Mouse (Mus musculus): ENCODE data around the gene Apeh. TPM values are rescaled to one million over a fixed set of nuclear protein-coding genes. Genes with fewer than 3 reads are reported as not detected.

Apeh gene
- polyA plus RNA-seq, 1 experiment: 41.1 TPM

- Histone ChIP-seq H3K4me3 (ENCODE audit: insufficient read depth, low read depth, low read length) (no peak overlapping the region), H3K27ac (replicated peaks; ENCODE audit: low read depth, low read length) (no peak overlapping the region), H3K4me1 (ENCODE audit: control insufficient read depth, insufficient read depth, insufficient read length, low read length) (peaks cover 13% of the 10 kb centered on the region)
These were observed 39.9 kb downstream of the Apeh start for GRCm38 (mm10) chr9:108054331-108055040.

- no peak overlapping the region for H3K4me3 ChIP-seq (ENCODE audit: insufficient read depth, low read depth, low read length)
- H3K4me1 ChIP-seq (ENCODE audit: control insufficient read depth, insufficient read depth, insufficient read length, low read length): peaks cover 13% of the 10 kb centered on the region
- H3K27ac ChIP-seq (replicated peaks; ENCODE audit: low read depth, low read length): no peak overlapping the region
These were observed 40.7 kb downstream of the Apeh start for GRCm38 (mm10) chr9:108053665-108054225.

- Histone ChIP-seq H3K4me1 (ENCODE audit: control insufficient read depth, insufficient read depth, insufficient read length, low read length) (peaks cover 13% of the 10 kb centered on the region), H3K4me3 (ENCODE audit: insufficient read depth, low read depth, low read length) (peak within 1 kb of the TSS; percentile 29; the same call in 1 of the 2 replicates), H3K27ac (replicated peaks; ENCODE audit: low read depth, low read length) (no peak within 1 kb of the TSS)
These were observed 41.3 kb downstream of the Apeh start, which contains the start of gene Amigo3 for GRCm38 (mm10) chr9:108052885-108053664. Amigo3 (plus strand) TSS chr9:108053159.

GRCm38 (mm10) chr9:108052411-108052810 lies 42.0 kb downstream of the Apeh start:
- H3K4me3 ChIP-seq (ENCODE audit: insufficient read depth, low read depth, low read length): no peak overlapping the region
- peaks cover 9% of the 10 kb centered on the region for H3K4me1 ChIP-seq (ENCODE audit: control insufficient read depth, insufficient read depth, insufficient read length, low read length)
- no peak overlapping the region for H3K27ac ChIP-seq (replicated peaks; ENCODE audit: low read depth, low read length)

GRCm38 (mm10) chr9:108051931-108052220 lies 42.5 kb downstream of the Apeh start:
- Histone ChIP-seq H3K4me3 (ENCODE audit: insufficient read depth, low read depth, low read length) (no peak overlapping the region), H3K27ac (replicated peaks; ENCODE audit: low read depth, low read length) (no peak overlapping the region), H3K4me1 (ENCODE audit: control insufficient read depth, insufficient read depth, insufficient read length, low read length) (peaks cover 7% of the 10 kb centered on the region)

GRCm38 (mm10) chr9:108051184-108051930 lies 43.0 kb downstream of the Apeh start:
- Histone ChIP-seq H3K4me3 (ENCODE audit: insufficient read depth, low read depth, low read length) (no peak overlapping the region), H3K27ac (replicated peaks; ENCODE audit: low read depth, low read length) (no peak overlapping the region), H3K4me1 (ENCODE audit: control insufficient read depth, insufficient read depth, insufficient read length, low read length) (peaks cover 3% of the 10 kb centered on the region; the same call in 1 of the 2 replicates)

- H3K4me1 ChIP-seq (ENCODE audit: control insufficient read depth, insufficient read depth, insufficient read length, low read length): peaks cover 3% of the 10 kb centered on the region; the same call in 1 of the 2 replicates
- H3K4me3 ChIP-seq (ENCODE audit: insufficient read depth, low read depth, low read length): peak overlapping the region; percentile 90
- H3K27ac ChIP-seq (replicated peaks; ENCODE audit: low read depth, low read length): peak overlapping the region; percentile 76
These were observed 44.7 kb downstream of the Apeh start for GRCm38 (mm10) chr9:108049561-108050251.

GRCm38 (mm10) chr9:108049016-108049455 lies 45.4 kb downstream of the Apeh start, which contains the start of gene Gmppb:
Gmppb (plus strand) TSS chr9:108049242.
- Histone ChIP-seq H3K4me1 (ENCODE audit: control insufficient read depth, insufficient read depth, insufficient read length, low read length) (peaks cover 3% of the 10 kb centered on the region; the same call in 1 of the 2 replicates), H3K4me3 (ENCODE audit: insufficient read depth, low read depth, low read length) (peak within 1 kb of the TSS; percentile 90), H3K27ac (replicated peaks; ENCODE audit: low read depth, low read length) (peak within 1 kb of the TSS; percentile 76)

GRCm38 (mm10) chr9:108048566-108048955 lies 45.8 kb downstream of the Apeh start:
- H3K27ac ChIP-seq (replicated peaks; ENCODE audit: low read depth, low read length): no peak overlapping the region

GRCm38 (mm10) chr9:108047601-108048565 lies 46.5 kb downstream of the Apeh start:
- Histone ChIP-seq H3K27ac (replicated peaks; ENCODE audit: low read depth, low read length) (no peak overlapping the region), H3K4me1 (ENCODE audit: control insufficient read depth, insufficient read depth, insufficient read length, low read length) (no peaks in the 10 kb centered on the region; the same call in 1 of the 2 replicates), H3K4me3 (ENCODE audit: insufficient read depth, low read depth, low read length) (peak overlapping the region; percentile 52; the same call in 1 of the 2 replicates)

More at GRCm38 (mm10) chr9:108048566-108048955, 45.8 kb downstream of the Apeh start:
- Histone ChIP-seq H3K4me1 (ENCODE audit: control insufficient read depth, insufficient read depth, insufficient read length, low read length) (peaks cover 3% of the 10 kb centered on the region; the same call in 1 of the 2 replicates), H3K4me3 (ENCODE audit: insufficient read depth, low read depth, low read length) (peak overlapping the region; percentile 52)

GRCm38 (mm10) chr9:108046582-108046981 lies 47.8 kb downstream of the Apeh start:
- Histone ChIP-seq H3K4me1 (ENCODE audit: control insufficient read depth, insufficient read depth, insufficient read length, low read length) (no peaks in the 10 kb centered on the region; the same call in 1 of the 2 replicates), H3K4me3 (ENCODE audit: insufficient read depth, low read depth, low read length) (no peak overlapping the region), H3K27ac (replicated peaks; ENCODE audit: low read depth, low read length) (no peak overlapping the region)

GRCm38 (mm10) chr9:108044751-108045492 lies 49.5 kb downstream of the Apeh start:
- Histone ChIP-seq H3K4me1 (ENCODE audit: control insufficient read depth, insufficient read depth, insufficient read length, low read length) (no peaks in the 10 kb centered on the region; the same call in 1 of the 2 replicates), H3K27ac (replicated peaks; ENCODE audit: low read depth, low read length) (no peak overlapping the region), H3K4me3 (ENCODE audit: insufficient read depth, low read depth, low read length) (no peak overlapping the region)
